Mouse (Mus musculus): ENCODE results near the gene Olah. TPM values are rescaled to one million over a fixed set of nuclear protein-coding genes. Genes with fewer than 3 reads are reported as not detected.

Olah gene
- total and polyA plus RNA-seq, 3 experiments = 0.39 TPM; not detected in 2

DNA sequence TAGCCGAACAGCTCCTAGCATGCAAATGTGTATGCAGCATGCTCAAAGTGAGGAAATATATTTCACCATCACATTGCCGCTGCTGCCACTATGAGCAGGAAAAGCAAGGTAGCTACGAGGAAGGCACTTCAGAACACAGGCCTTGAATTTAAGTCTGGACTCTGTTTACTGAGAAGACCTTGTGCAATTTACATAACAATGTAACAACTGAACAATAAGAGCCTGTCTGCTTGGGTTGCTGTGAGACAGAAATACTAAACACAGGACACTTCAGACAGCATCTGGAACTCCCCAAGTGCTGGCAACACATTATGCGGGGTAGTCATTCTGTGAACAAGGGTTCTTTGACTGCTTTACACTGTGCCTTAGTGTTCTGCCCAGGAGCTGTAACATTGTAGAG, 23.1 kb upstream of the Olah start:
- Histone ChIP-seq H3K79me2 (replicated peaks; ENCODE audit: control insufficient read depth, extremely low read depth, insufficient read depth, poor library complexity, severe bottlenecking) (0 out of 2 replicates have a peak, but pooled peaks cover 2% of the 10 kb centered on the region), H3K4me1 (ENCODE audit: control insufficient read depth in 1 of 2, insufficient read depth in 2 of 2) (peaks cover 7 to 28% of the 10 kb centered on the region in 2 experiments; a peak in 3 of 4 replicates), H3K36me3 (replicated peaks in 1 of 2; ENCODE audit: control insufficient read depth in 1 of 2, insufficient read depth in 1 of 2, low read length in 1 of 2) (no peaks in the 10 kb centered on the region), H3K27me3 (replicated peaks) (peaks cover 9% of the 10 kb centered on the region), H3K4me3 (replicated peaks in 1 of 3; ENCODE audit: low read depth in 2 of 3, low read length in 2 of 3, poor library complexity in 1 of 3) (no peak overlapping the region), H3K4me2 (ENCODE audit: insufficient read depth, low read depth, poor library complexity, severe bottlenecking) (peak overlapping the region; percentile 55; the same call in 1 of the 2 replicates), H3K9me3 (replicated peaks; ENCODE audit: low read length) (peaks cover 4% of the 10 kb centered on the region), H3K27ac (ENCODE audit: insufficient read depth, low read depth) (no peak overlapping the region), H3K9ac (ENCODE audit: insufficient read depth, low read depth) (no peak overlapping the region)
- in situ Hi-C loops (cut with MboI; ENCODE audit: low pct_ligation_motif_present, low pct_unique_long_range_greater_than_20kb, low sequenced_read_pairs) (no loop called here), dilution Hi-C loops (cut with MboI; ENCODE audit: extremely low pct_ligation_motif_present, extremely low pct_unique_long_range_greater_than_20kb, low sequenced_read_pairs) (no loop called here)
- no peak for TF ChIP-seq MYC (IDR thresholded peaks at IDR 0.05; ENCODE audit: low read depth, low read length)
- no peak for TF ChIP-seq NRF1 (IDR thresholded peaks at IDR 0.05; ENCODE audit: low read depth, low read length)
- DNase-seq (ENCODE audit: extremely low read depth) = no peak

DNA sequence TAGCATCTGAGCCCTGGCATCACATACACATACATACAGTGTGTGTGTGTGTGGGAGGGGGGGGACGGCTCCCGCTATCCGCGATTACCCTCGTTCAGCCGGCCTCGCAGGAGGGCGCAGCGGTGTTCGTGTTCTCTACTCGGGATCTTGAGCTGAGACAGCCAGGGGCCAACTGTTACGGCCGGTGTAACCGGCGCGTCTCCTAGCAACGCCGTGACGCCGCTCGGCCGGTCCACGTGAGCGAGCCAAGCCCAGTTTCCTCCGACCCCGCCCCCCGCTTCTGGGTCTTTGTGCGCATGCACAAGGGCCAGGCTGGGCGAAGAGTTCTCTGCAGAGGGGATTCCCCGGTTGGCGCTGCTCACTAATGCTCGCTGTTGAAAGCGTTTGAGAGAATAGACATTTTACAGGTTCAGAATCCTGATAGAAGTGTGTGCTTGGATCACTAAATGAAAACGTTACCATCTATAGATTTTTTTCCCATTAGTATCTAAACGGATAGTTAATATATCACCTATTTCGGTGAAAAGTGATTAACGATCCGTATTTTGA, 21.9 kb upstream of the Olah start:
- peak overlapping the region; percentile 42 for H3K4me2 ChIP-seq (ENCODE audit: insufficient read depth, low read depth, poor library complexity, severe bottlenecking)
- TF ChIP-seq ETS1 (conservative IDR thresholded peaks at IDR 0.05; ENCODE audit: low read depth, low read length) = peak; percentile 34
- peak; percentile 93 for TF ChIP-seq NRF1 (IDR thresholded peaks at IDR 0.05; ENCODE audit: low read depth, low read length)
- TF ChIP-seq MEF2A (IDR thresholded peaks at IDR 0.05; ENCODE audit: borderline replicate concordance, low read depth, low read length) = peak; percentile 34; the same call in 1 of the 2 replicates
- no peak for TF ChIP-seq NELFE (IDR thresholded peaks at IDR 0.05; ENCODE audit: low read depth, low read length)
- TF ChIP-seq ZC3H11A (IDR thresholded peaks at IDR 0.05; ENCODE audit: low read depth, low read length) = no peak
- TF ChIP-seq MAX (IDR thresholded peaks at IDR 0.05; ENCODE audit: low read length) = peak; percentile 89
- no peak for TF ChIP-seq IRF4 (IDR thresholded peaks at IDR 0.05; ENCODE audit: low read depth, low read length)
- TF ChIP-seq MXI1 (IDR thresholded peaks at IDR 0.05; ENCODE audit: low read depth, low read length) = peak; percentile 100
- TF ChIP-seq JUN (IDR thresholded peaks at IDR 0.05; ENCODE audit: insufficient read depth, low read depth, low read length) = no peak
- TF ChIP-seq RAD21 (IDR thresholded peaks at IDR 0.05; ENCODE audit: low read depth, low read length) = no peak
- peak; percentile 95 for TF ChIP-seq BHLHE40 (IDR thresholded peaks at IDR 0.05; ENCODE audit: low read depth, low read length)
- 0 out of 2 replicates have a peak, but pooled peaks have one; percentile 17 for TF ChIP-seq CHD1 (IDR thresholded peaks at IDR 0.05; ENCODE audit: low read depth, low read length)
- no peak for TF ChIP-seq SMC3 (IDR thresholded peaks at IDR 0.05; ENCODE audit: low read depth, low read length)
- TF ChIP-seq POLR2A (IDR thresholded peaks at IDR 0.05; ENCODE audit: low read depth, low read length) = 0 out of 2 replicates have a peak, but pooled peaks have one; percentile 32
- TF ChIP-seq USF2 (conservative IDR thresholded peaks at IDR 0.05; ENCODE audit: low read depth, low read length) = peak; percentile 42; the same call in 1 of the 2 replicates
- TF ChIP-seq KAT2A (IDR thresholded peaks at IDR 0.05; ENCODE audit: insufficient replicate concordance, low read length) = no peak
- peak; percentile 99 for TF ChIP-seq SIN3A (IDR thresholded peaks at IDR 0.05; ENCODE audit: low read length)
- TF ChIP-seq TBP (conservative IDR thresholded peaks at IDR 0.05; ENCODE audit: low read depth, low read length) = no peak
- no peak; the same call in 1 of the 2 replicates for TF ChIP-seq MYC (IDR thresholded peaks at IDR 0.05; ENCODE audit: low read depth, low read length)
- peak; percentile 79 for TF ChIP-seq USF1 (IDR thresholded peaks at IDR 0.05; ENCODE audit: low read depth, low read length)
- TF ChIP-seq ZNF384 (IDR thresholded peaks at IDR 0.05; ENCODE audit: low read depth, low read length) = no peak
- TF ChIP-seq EP300 (IDR thresholded peaks at IDR 0.05; ENCODE audit: low read length) = no peak
- dilution Hi-C loops (cut with MboI; ENCODE audit: extremely low pct_ligation_motif_present, extremely low pct_unique_long_range_greater_than_20kb, low sequenced_read_pairs) = no loop called here
- H3K9ac ChIP-seq (ENCODE audit: insufficient read depth, low read depth) = no peak overlapping the region; the same call in 1 of the 2 replicates
- peaks cover 7 to 24% of the 10 kb centered on the region in 2 experiments; a peak in 3 of 4 replicates for H3K4me1 ChIP-seq (ENCODE audit: control insufficient read depth in 1 of 2, insufficient read depth in 2 of 2)
- in situ Hi-C loops (cut with MboI; ENCODE audit: low pct_ligation_motif_present, low pct_unique_long_range_greater_than_20kb, low sequenced_read_pairs) = loop anchor here (10.0 kb wide), 1 partner anchor 74 kb away; no protein-coding TSS in a partner anchor
- no peak overlapping the region for H3K27ac ChIP-seq (ENCODE audit: insufficient read depth, low read depth)
- H3K27me3 ChIP-seq (replicated peaks) = peaks cover 9% of the 10 kb centered on the region
- DNase-seq (ENCODE audit: extremely low read depth) = peak; percentile 95
- H3K9me3 ChIP-seq (replicated peaks; ENCODE audit: low read length) = peaks cover 4% of the 10 kb centered on the region
- H3K4me3 ChIP-seq (replicated peaks in 1 of 3; ENCODE audit: low read depth in 2 of 3, low read length in 2 of 3, poor library complexity in 1 of 3) = peak overlapping the region; percentile 39 to 62 (median 56)
- H3K79me2 ChIP-seq (replicated peaks; ENCODE audit: control insufficient read depth, extremely low read depth, insufficient read depth, poor library complexity, severe bottlenecking) = no peaks in the 10 kb centered on the region
- no peaks in the 10 kb centered on the region for H3K36me3 ChIP-seq (replicated peaks in 1 of 2; ENCODE audit: control insufficient read depth in 1 of 2, insufficient read depth in 1 of 2, low read length in 1 of 2)

All from CH12.LX (cell line).